Mouse (Mus musculus) urinary bladder, postnatal 14 days (tissue): ENCODE measurements around the gene Gm17093.
"Not testable (repeated sequence)": the region's sequence is repeated elsewhere in the genome, so short reads cannot be mapped to it uniquely, and the experiment has no call there.

Experiments
- DNase-seq: peaks from one replicate; pipeline ENCODE4 v3.0.0; 2021; ENCODE audit warnings: low spot score

The Gm17093 gene

GRCm38 (mm10) chr14:44517976-44518375 is at the start of gene Gm17093:
Gm17093 (plus strand) TSS chr14:44518276.
- not testable (repeated sequence) for DNase-seq

GRCm38 (mm10) chr14:44492163-44492562 is 25.9 kb upstream of the Gm17093 start, which contains the start of gene BC061237:
BC061237 (plus strand) TSS chr14:44492463.
- not testable (repeated sequence) for DNase-seq

- DNase-seq: not testable (repeated sequence)
Measured at GRCm38 (mm10) chr14:44547961-44548360, 29.9 kb downstream of the Gm17093 start.
